In genomic region chr13:67609066-67609876, GRCm38 (mm10) we compare ENCODE assay signal across 8 mouse cellular contexts. TPM values are rescaled to one million over a fixed set of nuclear protein-coding genes. Genes with fewer than 3 reads are reported as not detected.
DNase-seq lines count a peak whose midpoint lies in the region; ATAC-seq and TF ChIP-seq lines count a peak whose summit lies in the region.

TSS of gene Zfp729b (minus strand) at chr13:67609707.

- no peaks in the 10 kb centered on the region for H3K27me3 ChIP-seq in kidney, embryonic 14.5 days (ENCODE audit: control insufficient read depth, insufficient read depth, low read length)
- H3K27me3 ChIP-seq in limb, embryonic 15.5 days = no peaks in the 10 kb centered on the region

- peaks cover 2% of the 10 kb centered on the region; the same call in 1 of the 2 replicates for H3K9me3 ChIP-seq in kidney, embryonic 14.5 days (ENCODE audit: control insufficient read depth, low read length)
- no peaks in the 10 kb centered on the region for H3K9me3 ChIP-seq in limb, embryonic 15.5 days

- H3K4me1 ChIP-seq in bone marrow macrophage, adult 2 months (ENCODE audit: control insufficient read depth, insufficient read depth, low read length) = no peaks in the 10 kb centered on the region
- H3K4me1 ChIP-seq in embryonic fibroblast, embryonic 13.5 days (ENCODE audit: control insufficient read depth, insufficient read depth, low read length) = no peaks in the 10 kb centered on the region
- H3K4me1 ChIP-seq in kidney, embryonic 14.5 days (ENCODE audit: control insufficient read depth, insufficient read depth, low read length) = no peaks in the 10 kb centered on the region
- H3K4me1 ChIP-seq in limb, embryonic 15.5 days = peaks cover 3% of the 10 kb centered on the region

- peak within 1 kb of the TSS; percentile 44 for H3K4me2 ChIP-seq in kidney, embryonic 14.5 days (replicated peaks; ENCODE audit: low read depth, low read length)
- peak within 1 kb of the TSS; percentile 60 for H3K4me2 ChIP-seq in limb, embryonic 15.5 days

- peak; percentile 86 for DNase-seq in A20 (ENCODE audit: low read depth, low spot score)
- DNase-seq in heart, adult 9 months (ENCODE audit: low spot score in 2 of 2) = peak; percentile 79 to 90
- peak; percentile 64 to 89 for DNase-seq in monocyte, adult 2 months (ENCODE audit: low read depth in 1 of 2, low spot score in 2 of 2)
- peak; percentile 86 to 90 for DNase-seq in spleen, postnatal 36 days (ENCODE audit: low spot score in 2 of 2)

- peak; percentile 34; the same call in 1 of the 2 replicates for TF ChIP-seq CTCF in bone marrow macrophage, adult 2 months (IDR thresholded peaks at IDR 0.05; ENCODE audit: low read depth, low read length)
- no peak for TF ChIP-seq CTCF in embryonic fibroblast, embryonic 13.5 days (IDR thresholded peaks at IDR 0.05; ENCODE audit: borderline replicate concordance, insufficient read depth, low read length)

- H3K4me3 ChIP-seq in bone marrow macrophage, adult 2 months (ENCODE audit: insufficient read depth, low read length) = peak within 1 kb of the TSS; percentile 97
- H3K4me3 ChIP-seq in embryonic fibroblast, embryonic 13.5 days (ENCODE audit: insufficient read depth, low read length) = peak within 1 kb of the TSS; percentile 97
- H3K4me3 ChIP-seq in kidney, embryonic 14.5 days (ENCODE audit: low read length) = peak within 1 kb of the TSS; percentile 73
- peak within 1 kb of the TSS; percentile 63 for H3K4me3 ChIP-seq in limb, embryonic 15.5 days

- no peaks in the 10 kb centered on the region for H3K36me3 ChIP-seq in kidney, embryonic 14.5 days (ENCODE audit: control insufficient read depth, insufficient read depth, low read length)
- H3K36me3 ChIP-seq in limb, embryonic 15.5 days = no peaks in the 10 kb centered on the region

- WGBS in kidney, embryonic 14.5 days = 3% methylated on average over 20 of the region's 20 CpGs
- 3% methylated on average over 20 of the region's 20 CpGs for WGBS in limb, embryonic 15.5 days

- no peak for TF ChIP-seq POLR2A in bone marrow macrophage, adult 2 months (IDR thresholded peaks at IDR 0.05; ENCODE audit: borderline replicate concordance, low read depth, low read length)
- TF ChIP-seq POLR2A in embryonic fibroblast, embryonic 13.5 days (IDR thresholded peaks at IDR 0.05; ENCODE audit: low read depth, low read length) = peak; percentile 57

- peak within 1 kb of the TSS; percentile 63 for H3K9ac ChIP-seq in kidney, embryonic 14.5 days (ENCODE audit: low read depth, low read length)
- peak within 1 kb of the TSS; percentile 51 for H3K9ac ChIP-seq in limb, embryonic 15.5 days

- H3K27ac ChIP-seq in bone marrow macrophage, adult 2 months (ENCODE audit: insufficient read depth, low read depth, low read length) = peak within 1 kb of the TSS; percentile 69
- H3K27ac ChIP-seq in embryonic fibroblast, embryonic 13.5 days (ENCODE audit: insufficient read depth, low read length) = peak within 1 kb of the TSS; percentile 86
- H3K27ac ChIP-seq in kidney, embryonic 14.5 days (ENCODE audit: low read depth, low read length) = peak within 1 kb of the TSS; percentile 26; the same call in 1 of the 2 replicates
- peak within 1 kb of the TSS; percentile 77 for H3K27ac ChIP-seq in limb, embryonic 15.5 days

- ATAC-seq in kidney, embryonic 14.5 days (ENCODE audit: low FRiP score, low TSS enrichment) = peak; percentile 98
- peak; percentile 93 for ATAC-seq in limb, embryonic 15.5 days (ENCODE audit: insufficient number of reproducible peaks, low FRiP score, low TSS enrichment, low read depth)

RNA-seq across cellular contexts. Expression of gene Zfp729b, which starts in this region (rescaled TPM):
- polyA plus RNA-seq in bone marrow macrophage, adult 2 months (2012; ENCODE audit: insufficient read depth, insufficient read length, missing spikeins) = 9.5 and 10.8 TPM in 2 replicates
- 6.1 and 7.0 TPM in 2 replicates for polyA plus RNA-seq in embryonic fibroblast, embryonic 13.5 days (2011; ENCODE audit: insufficient read length, low read depth, missing spikeins)
- 4.5 and 5.0 TPM in 2 replicates for polyA plus RNA-seq in kidney, embryonic 14.5 days (2014; fragmentation: Nextera tagmentation; extraction: Ambion mirVana)
- 3.8 and 4.6 TPM in 2 replicates for polyA plus RNA-seq in limb, embryonic 15.5 days (2015; fragmentation: Nextera tagmentation; extraction: Ambion mirVana)

Comparison
In these comparisons a context has a peak if more than half of its experiments do, and no peak if none do; other contexts are left out.
1. Peak in every context shown above with its lines: DNase-seq, ATAC-seq, H3K4me3 ChIP-seq and H3K27ac ChIP-seq.
2. H3K27ac ChIP-seq: peak in every context shown above with its lines; median percentile 86 in embryonic fibroblast, embryonic 13.5 days; 77 in limb, embryonic 15.5 days; 69 in bone marrow macrophage, adult 2 months; 26 in kidney, embryonic 14.5 days.